Mouse (Mus musculus) adrenal gland, postnatal 4 days (tissue): ENCODE data around the gene Gm10974. TPM values are rescaled to one million over a fixed set of nuclear protein-coding genes. Genes with fewer than 3 reads are reported as not detected.

ENCODE experiments used
- DNase-seq, 2 experiments: peaks; one replicate each; pipeline ENCODE4 v3.0.0; 2021 to 2022; ENCODE audit warnings: low spot score in 2 of 2, mixed read lengths in 2 of 2
- long read RNA-seq, 2 experiments: library from polyadenylated mRNA; stranded (forward); transcript quantifications; one replicate each; pipeline ENCODE4 v2.0.0; 2021
- total RNA-seq, 2 experiments: library from RNA; stranded (reverse); gene quantifications; 2 replicates each; pipeline ENCODE4 v1.2.3; 2021

Gene Gm10974
- not detected for total RNA-seq
- long read RNA-seq, experiment 1, result 0 reads
- long read RNA-seq, experiment 2, result 0 reads

DNA sequence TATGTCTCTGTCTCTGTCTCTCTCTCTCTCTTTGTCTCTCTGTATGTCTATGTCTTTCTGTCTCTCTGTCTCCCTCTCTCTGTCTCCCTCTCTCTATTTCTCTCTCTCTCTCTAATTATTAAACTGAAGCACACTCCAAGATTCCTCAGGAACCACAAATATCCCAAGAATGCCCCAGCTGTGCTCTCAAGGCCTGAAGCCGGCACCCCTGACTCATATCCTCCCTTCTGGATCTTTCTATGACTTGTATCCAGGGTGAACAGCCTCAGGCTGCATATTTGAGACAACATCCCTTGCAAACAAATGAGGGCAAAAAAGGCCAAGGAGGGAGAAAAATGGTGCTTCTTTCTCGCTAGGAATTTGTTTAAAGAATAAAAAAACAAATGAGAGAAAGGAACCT is at the start of gene Gm10974:
TSS of gene Gm10974 (plus strand) at position 2 of the 400 bp plus-strand sequence.
- DNase-seq, result no peak

- DNase-seq, result no peak
These were observed 47.6 kb upstream of the Gm10974 start for GRCm38 (mm10) chr7:66318147-66318546.

- DNase-seq, result no peak
These were observed 44.7 kb upstream of the Gm10974 start for GRCm38 (mm10) chr7:66320996-66321395.

GRCm38 (mm10) chr7:66323252-66324015 is 42.3 kb upstream of the Gm10974 start:
- DNase-seq, result no peak

- no peak for DNase-seq
These were observed 40.2 kb upstream of the Gm10974 start for GRCm38 (mm10) chr7:66325419-66326053.

- DNase-seq, result no peak
These were observed 38.2 kb upstream of the Gm10974 start for GRCm38 (mm10) chr7:66327516-66327915.

DNA sequence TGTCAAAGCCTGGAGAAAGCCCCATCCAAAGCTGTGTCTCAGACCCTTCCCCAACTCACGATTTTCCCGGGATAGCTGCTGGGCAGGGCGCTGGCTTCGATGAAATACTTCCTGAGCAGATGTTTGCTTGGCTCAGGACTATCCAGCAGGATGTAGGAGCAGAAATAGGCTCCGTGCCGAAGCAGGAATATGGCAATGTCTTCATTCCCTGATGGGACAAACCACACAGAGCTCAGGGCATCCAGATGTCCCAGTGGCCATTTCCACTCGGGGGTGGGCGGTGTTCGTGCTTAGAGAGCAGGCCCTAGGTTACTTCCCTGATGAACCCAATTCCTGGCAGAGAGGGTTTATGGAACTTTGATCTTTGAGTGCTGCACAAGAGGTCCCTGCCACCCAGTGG is 35.1 kb upstream of the Gm10974 start:
- no peak for DNase-seq

- DNase-seq, result no peak
These were observed 33.4 kb upstream of the Gm10974 start for GRCm38 (mm10) chr7:66332340-66332739.

DNA sequence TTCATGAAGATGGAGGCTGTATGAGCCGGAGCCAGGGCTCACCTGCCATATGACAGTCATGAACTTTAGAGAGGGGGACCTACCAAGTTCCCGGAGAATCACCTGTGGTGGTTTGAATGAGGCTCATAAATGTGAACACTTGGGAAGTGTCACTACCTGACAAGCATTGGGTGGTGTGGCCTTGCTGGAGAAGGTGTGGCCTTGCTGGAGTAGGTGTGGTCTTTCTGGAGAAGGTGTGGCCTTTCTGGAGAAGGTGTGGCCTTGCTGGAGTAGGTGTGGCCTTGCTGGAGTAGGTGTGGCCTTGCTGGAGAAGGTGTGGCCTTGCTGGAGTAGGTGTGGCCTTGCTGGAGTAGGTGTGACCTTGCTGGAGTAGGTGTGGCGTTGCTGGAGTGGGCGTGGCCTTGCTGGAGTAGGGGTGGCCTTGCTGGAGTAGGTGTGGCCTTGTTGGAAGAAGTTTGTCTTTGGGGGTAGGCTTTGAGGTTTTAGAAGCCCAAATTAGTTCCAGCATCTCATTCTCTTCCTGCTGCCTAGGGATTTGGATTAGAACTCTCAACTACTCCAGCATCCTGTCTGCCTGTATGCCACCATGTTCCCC is 31.7 kb upstream of the Gm10974 start:
- DNase-seq, result no peak

DNA sequence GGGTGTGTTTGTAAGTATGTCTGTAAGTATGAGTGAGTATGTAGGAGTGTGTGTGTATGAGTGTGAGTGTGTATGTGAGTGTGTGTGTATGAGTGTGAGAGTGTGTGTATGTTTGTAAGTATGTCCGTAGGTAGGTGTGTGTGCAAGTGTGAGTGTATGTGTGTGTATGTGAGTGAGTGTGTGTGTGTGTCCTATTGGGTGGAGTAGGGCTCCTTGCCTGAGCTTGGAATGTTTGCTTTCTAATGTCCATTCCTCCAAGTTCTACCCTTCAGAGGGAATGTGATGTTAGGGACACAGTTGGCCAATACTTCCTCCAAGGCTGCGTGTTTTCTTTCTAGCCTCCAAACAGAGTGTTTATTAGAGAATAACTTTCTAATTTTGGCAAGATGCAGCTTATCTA is 28.8 kb upstream of the Gm10974 start:
- DNase-seq, result no peak

DNA sequence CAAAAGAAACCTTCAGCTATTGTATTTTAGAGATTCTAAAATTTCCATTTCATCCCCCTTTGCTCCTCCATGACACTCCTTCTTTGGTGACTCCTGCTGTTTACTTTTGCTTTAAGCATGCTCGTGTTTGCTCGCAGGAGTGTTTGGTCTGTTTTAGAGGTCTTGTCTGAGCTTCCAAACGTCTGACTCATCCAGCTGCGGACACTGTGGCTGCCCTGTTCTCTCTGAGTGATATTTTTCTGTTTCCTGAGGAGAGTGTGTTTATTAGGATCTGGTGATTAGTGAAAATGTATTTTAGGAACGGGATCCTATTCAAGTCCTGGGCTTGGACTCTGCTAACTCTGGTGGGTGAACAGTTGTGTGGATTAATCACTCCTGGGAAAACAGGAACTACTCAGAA is 26.1 kb upstream of the Gm10974 start:
- no peak for DNase-seq

DNA sequence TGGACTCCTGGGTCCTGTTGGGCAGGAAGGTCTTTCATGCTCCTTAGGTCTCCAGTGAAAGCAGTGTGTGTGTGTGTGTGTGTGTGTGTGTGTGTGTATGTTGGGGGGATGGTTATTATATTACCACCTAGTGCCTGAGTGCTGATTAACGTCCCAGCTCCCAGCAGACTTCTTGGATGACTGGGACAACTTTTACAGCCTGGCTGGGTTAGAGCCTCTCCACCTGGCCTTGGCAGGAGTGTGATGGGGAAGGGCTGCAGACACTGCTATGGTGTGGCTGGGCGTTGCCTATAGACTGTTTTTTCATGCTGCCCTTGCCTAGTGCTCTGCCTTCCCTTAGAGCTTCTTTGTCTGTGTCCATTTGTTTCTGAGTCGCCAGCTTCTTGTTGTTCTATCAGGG is 25.7 kb upstream of the Gm10974 start:
- DNase-seq, result no peak

DNA sequence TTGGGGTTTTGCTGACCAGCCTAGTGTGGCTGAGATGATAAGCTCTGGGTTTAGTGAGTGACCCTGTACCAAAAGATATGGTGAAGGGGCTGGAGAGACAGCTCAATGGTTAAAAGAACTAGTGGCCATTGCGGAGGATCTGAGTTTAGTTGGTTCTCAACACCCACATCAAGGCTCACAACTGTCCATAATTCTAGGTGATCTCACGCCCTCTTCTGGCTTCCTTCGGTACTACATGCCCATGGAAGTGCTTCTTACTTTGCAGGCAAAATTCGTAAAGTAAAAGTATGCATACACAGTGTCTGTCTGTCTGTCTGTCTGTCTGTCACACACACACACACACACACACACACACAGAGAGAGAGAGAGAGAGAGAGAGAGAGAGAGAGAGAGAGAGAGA is 23.4 kb upstream of the Gm10974 start:
- peak in 1 of 2 experiments; percentile 53 for DNase-seq

DNA sequence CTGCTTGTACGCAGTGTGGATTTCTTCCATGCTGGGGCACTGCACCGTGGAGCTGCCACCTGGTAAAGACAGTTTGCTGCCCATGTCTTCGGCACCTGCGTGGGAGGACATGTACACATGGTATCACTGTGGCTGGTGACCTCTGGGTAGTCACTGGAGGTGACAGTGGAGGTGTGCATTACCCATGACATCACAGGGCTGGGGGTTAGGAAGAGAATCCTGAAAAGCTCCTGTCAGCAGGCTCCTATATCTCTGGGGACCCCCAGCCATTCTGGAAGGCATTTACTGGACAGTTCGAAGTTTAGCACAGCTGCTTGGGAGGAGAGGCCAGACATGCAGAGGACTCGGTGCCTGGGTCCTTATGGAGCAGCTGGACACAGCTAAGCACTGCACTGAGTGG is 22.9 kb upstream of the Gm10974 start:
- no peak for DNase-seq

- DNase-seq, result no peak
These were observed 22.4 kb upstream of the Gm10974 start for GRCm38 (mm10) chr7:66343307-66343706.

GRCm38 (mm10) chr7:66346959-66347663 is 18.6 kb upstream of the Gm10974 start:
- DNase-seq, result no peak

GRCm38 (mm10) chr7:66348588-66348987 is 17.1 kb upstream of the Gm10974 start:
- no peak for DNase-seq

DNA sequence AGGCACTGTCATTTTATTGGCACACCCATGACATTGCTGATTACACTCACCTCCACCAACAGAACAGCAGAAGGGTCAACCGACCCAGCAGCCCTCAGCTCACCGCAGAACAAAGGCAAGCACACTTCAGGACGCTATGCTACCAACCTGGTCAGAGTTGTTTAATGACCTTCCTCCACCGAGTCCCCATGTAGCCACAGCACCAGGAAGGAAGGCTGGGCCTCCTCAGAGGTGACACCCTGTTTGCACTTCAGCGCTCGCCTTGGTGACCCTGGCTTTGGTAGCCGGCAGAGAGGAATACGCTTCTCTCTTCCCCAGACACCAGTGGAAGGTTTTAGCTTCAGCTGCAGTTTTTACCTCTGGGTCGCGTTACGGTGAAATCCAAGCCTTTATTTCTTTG is 16.0 kb upstream of the Gm10974 start:
- no peak for DNase-seq

- DNase-seq, result no peak
These were observed 14.6 kb upstream of the Gm10974 start for GRCm38 (mm10) chr7:66351074-66351473.

GRCm38 (mm10) chr7:66354911-66355310 is 10.8 kb upstream of the Gm10974 start:
- no peak for DNase-seq

DNA sequence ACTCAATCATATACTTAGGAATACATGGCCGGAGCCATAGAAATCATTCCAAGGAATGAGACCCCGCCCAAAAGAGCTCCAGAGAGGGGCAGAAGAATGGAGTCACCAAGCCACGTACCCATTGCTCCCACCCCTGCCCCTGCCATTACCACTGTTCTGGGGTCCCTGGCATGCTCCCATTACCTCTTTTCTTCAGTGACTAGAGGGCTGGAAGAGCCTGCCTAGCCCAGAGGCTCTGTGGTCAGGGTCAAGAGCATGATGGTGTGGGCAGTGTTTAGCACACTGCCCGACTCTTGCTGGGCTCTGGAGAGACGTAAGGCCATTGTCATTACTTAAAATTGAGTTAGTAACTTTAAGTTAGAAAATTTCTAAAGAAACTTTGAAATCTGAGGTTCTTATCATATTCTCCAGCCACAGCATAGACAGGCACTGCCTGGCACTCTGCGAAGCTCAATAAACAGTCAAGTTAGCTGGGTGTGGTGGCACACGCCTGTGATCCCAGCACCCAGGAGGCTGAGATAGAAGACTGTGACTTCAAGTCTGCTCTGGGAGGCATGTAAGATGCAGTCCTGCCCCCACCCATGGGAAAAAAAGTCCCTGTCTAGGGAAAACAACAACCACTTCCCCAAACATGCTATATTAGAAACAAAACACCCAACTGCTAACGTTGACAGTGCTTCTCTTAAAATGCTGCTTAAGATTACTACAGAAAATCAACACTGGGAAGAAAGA is 9.7 kb upstream of the Gm10974 start:
- DNase-seq, result no peak
